Mouse (Mus musculus): ENCODE results near the gene Fam13a. TPM values are rescaled to one million over a fixed set of nuclear protein-coding genes. Genes with fewer than 3 reads are reported as not detected.

The Fam13a gene
- total RNA-seq (2021), result 90.8 and 138 TPM in 2 replicates
- long read RNA-seq, experiment 1, full-length matches to known transcripts, result 4 of 7 reads
- long read RNA-seq, experiment 1, partial matches to known transcripts, result 1 of 7 reads
- long read RNA-seq, experiment 1, other reads (novel, unspliced or antisense), result 2 of 7 reads
- long read RNA-seq, experiment 2, full-length matches to known transcripts, result 4 of 11 reads
- long read RNA-seq, experiment 2, partial matches to known transcripts, result 1 of 11 reads
- long read RNA-seq, experiment 2, other reads (novel, unspliced or antisense), result 6 of 11 reads

- peak; percentile 92 for DNase-seq
These were observed at the start of gene Fam13a for GRCm38 (mm10) chr6:59024164-59024724. Gene Fam13a, minus strand, starts transcription at chr6:59024549.

GRCm38 (mm10) chr6:59072096-59073060 is 48.0 kb upstream of the Fam13a start:
- DNase-seq, result peak; percentile 41

GRCm38 (mm10) chr6:59071691-59072090 is 47.3 kb upstream of the Fam13a start:
- peak; percentile 36 for DNase-seq

GRCm38 (mm10) chr6:59068187-59068586 is 43.8 kb upstream of the Fam13a start:
- peak; percentile 36 for DNase-seq

- no peak for DNase-seq
These were observed 40.1 kb upstream of the Fam13a start for GRCm38 (mm10) chr6:59064440-59064839.

- no peak for DNase-seq
These were observed 28.9 kb upstream of the Fam13a start for GRCm38 (mm10) chr6:59053232-59053631.

- DNase-seq, result no peak
These were observed 15.4 kb upstream of the Fam13a start for GRCm38 (mm10) chr6:59039719-59040118.

GRCm38 (mm10) chr6:59032748-59033147 is 8.4 kb upstream of the Fam13a start:
- no peak for DNase-seq

- DNase-seq, result no peak
These were observed 7.2 kb upstream of the Fam13a start for GRCm38 (mm10) chr6:59031539-59031938.

- no peak for DNase-seq
These were observed 6.3 kb upstream of the Fam13a start for GRCm38 (mm10) chr6:59030667-59031066.

GRCm38 (mm10) chr6:59030037-59030436 is 5.7 kb upstream of the Fam13a start:
- DNase-seq, result no peak

GRCm38 (mm10) chr6:59028871-59029270 is 4.5 kb upstream of the Fam13a start:
- no peak for DNase-seq

GRCm38 (mm10) chr6:59024806-59025205 is 457 bp upstream of the Fam13a start:
- no peak for DNase-seq

GRCm38 (mm10) chr6:59023455-59024163 is 740 bp downstream of the Fam13a start:
- no peak for DNase-seq

GRCm38 (mm10) chr6:59022621-59023020 is 1.7 kb downstream of the Fam13a start:
- DNase-seq, result no peak

- peak; percentile 71 for DNase-seq
These were observed 4.0 kb downstream of the Fam13a start for GRCm38 (mm10) chr6:59020346-59020745.

GRCm38 (mm10) chr6:59019847-59020246 is 4.5 kb downstream of the Fam13a start:
- no peak for DNase-seq

GRCm38 (mm10) chr6:59016336-59016832 is 8.0 kb downstream of the Fam13a start:
- no peak for DNase-seq

- no peak for DNase-seq
These were observed 9.6 kb downstream of the Fam13a start for GRCm38 (mm10) chr6:59014760-59015159.

- DNase-seq, result no peak
These were observed 10.1 kb downstream of the Fam13a start for GRCm38 (mm10) chr6:59014088-59014759.

GRCm38 (mm10) chr6:59010792-59011191 is 13.6 kb downstream of the Fam13a start:
- no peak for DNase-seq

Measured in adrenal gland, postnatal 14 days (tissue).